Mouse (Mus musculus) thymus, postnatal 14 days (tissue): ENCODE results near the gene Ubl3.

Experiments used
- DNase-seq: peaks from one replicate; pipeline ENCODE4 v3.0.0; 2021

Ubl3 gene

DNA sequence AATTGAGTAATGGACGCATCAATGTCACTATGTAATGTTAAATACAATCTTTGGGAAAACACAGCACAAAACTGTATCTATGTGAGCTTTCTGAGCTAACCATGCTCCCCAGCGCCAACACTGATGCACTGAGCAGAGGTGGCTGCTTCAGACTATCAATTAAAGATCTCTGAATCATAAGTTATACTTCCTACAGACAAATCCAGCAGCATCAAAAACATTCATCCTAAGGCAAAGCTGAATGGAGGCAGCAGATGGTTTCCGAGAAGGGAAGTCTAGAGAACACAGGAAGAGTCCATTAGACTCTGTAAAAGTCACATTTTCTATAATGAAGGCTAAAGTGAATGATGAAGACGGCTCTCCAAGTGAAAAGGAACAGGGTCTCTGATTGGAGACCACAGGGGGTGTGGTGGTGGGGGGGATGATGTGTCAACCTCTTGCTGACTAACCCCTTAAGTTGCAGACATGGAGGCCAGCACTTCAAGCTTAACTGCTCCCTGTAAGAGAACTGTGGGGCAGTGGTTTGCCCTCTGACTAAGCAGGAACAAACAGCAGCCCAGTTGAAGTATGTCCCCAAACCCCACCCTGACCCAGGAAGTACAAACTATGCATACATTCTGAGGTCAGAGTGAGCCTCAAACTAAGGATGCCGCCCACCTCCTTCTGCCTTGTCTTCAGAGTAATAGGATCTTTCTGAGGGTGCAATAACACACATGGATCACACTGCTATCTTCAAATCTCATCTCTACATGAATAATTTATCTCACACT is 29.2 kb downstream of the Ubl3 start:
- no peak for DNase-seq

DNA sequence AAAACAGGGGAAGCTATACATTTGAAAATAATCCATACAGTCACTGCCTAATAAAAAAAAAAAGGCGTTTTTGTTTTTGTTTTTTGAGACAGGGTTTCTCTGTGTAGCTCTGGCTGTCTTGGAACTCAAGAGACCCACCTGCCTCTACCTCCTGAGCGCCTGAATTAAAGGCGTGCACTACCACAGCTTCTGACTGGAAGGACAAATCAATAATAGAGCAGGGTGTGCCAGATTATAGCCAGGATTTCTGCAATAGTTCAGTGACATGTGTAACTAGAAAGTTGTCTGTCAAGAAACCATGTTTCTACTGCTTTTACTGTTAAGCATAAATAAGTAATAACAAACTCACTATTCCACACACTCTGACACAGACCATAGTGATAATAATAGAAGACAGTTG is 30.2 kb downstream of the Ubl3 start:
- DNase-seq, result no peak

DNA sequence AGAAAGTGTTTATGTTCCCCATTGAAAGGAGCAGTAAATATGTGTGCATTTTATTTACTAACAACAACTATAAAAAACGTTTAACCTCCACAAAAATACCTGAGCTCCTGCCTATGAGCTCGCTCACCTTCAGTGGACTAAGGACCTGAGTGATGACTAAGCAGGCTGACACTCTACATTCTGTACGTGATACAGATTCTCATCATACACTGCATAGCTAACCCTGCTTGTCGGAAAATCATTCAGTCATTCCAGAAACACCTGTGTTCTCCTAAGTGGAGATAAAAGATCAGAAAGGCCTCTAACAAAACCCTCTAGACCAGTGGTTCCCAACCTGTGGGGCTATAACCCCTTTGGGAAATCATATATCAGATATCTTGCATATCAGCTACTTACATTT is 35.1 kb downstream of the Ubl3 start:
- DNase-seq, result no peak

DNA sequence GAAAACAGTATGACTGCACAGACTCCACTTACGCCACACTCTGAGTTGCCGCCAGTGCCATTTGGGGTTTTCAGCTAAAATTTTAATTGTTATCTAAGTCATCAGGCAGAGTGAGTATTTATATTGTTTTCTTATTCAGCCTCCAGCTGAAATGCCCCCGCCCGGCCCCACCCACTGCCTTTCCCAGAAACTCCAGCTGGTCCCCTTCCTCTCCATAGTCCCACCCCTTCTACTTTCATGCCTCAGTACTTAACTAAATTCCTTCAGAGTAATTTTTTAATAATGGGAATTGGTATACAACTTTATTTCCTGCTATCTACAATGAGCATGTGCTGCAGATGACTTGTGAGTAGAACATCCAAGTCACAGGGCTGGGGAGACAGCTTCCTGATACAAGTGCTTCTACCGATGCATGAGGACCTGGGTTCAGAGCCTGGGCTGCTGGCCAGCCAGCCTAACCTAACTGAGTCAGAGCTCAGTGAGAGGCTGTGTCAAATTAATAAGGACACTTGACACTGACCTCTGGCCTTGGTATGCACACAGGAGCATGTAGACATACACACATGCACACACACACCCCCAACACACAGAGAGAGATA is 40.4 kb downstream of the Ubl3 start:
- DNase-seq, result no peak

DNA sequence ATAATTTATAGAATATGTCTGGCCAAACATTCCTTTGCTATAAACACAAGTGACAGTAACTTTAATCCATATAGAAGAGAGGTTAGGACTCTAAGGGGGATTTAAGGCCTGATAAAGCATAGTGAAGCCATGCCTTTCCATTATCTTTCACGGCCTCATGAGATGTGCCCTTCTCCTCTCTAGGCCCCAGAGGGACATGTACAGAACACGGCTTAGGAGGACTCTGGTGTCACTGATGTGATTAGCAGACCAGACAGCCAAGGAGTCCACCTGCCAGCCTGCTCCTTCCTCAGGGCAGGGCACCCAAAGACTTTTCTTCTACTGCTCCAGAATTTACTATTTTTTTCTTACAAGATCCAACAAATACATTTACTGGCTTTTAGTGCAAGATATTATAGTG is 42.3 kb downstream of the Ubl3 start:
- DNase-seq, result no peak

DNA sequence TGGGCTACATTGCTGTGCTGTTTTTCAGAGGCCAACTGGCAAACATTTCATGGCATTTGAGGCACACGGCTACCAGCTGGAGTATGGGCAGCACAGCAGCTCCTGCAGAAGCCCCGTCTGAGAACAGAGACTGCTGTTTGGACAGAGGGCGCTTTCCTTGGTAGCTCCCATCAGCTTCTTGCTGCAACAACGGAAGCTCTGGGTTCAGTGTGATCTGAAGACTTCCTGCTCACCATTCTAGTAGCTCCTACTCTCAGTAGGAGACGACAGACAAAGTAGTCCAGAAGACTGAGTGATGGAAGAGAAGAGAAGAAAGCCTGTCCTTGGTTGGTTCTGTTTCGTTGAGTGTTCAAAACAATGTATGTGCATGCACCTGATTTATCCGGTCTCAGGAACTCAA is 42.9 kb downstream of the Ubl3 start:
- peak; percentile 19 for DNase-seq

DNA sequence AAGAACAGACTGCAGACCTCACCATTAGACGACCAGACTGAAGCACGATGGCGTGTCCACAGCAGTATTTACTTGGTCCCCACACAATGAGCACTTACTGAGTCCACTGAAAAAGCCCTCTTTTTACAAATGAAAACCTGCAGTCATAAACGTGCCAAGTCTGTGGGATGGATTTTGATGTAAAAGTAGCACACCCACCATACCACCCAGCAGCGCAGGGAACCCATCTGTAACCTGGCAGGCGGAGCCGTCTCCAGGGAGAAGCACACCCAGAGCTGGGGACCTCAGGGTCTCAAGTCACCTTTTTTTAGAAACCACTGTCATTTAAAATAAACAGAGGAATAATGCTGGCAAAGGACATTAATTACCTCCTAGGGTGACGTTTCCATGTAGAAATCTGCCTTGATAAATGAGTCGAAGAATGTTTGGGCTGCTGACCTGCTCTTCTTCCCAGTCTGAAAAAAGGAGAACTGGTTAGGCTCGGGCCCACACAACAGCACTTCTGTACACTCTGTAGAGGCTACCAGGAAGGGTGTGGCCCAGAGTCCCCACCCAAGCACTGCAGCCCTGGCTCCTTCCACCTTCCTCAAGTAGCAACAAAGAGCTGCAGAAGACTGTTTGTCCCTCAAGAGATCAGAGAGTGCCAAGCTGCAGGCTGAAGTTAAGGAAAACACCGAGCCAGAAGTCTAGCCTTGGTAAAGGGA is 43.5 kb downstream of the Ubl3 start:
- DNase-seq, result no peak

DNA sequence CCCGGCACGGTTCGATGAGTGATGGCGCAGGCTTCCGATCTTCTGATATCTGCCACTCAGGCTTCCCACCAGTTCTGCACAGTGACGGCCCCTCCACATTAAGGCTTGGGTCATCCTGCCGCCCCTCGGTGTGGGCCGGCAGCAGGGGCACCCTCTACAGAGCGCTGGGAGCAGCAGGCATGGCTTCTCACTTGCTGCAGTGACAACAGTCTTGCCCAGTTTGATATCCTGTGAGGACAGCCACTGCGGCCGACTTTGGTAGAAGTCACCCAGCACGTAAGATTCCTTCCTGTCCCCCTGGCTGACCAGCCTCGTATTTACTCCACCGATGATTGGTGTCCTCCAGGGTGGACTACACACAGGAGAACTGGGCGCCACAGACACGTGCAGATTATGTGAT is 47.2 kb downstream of the Ubl3 start:
- DNase-seq, result no peak

DNA sequence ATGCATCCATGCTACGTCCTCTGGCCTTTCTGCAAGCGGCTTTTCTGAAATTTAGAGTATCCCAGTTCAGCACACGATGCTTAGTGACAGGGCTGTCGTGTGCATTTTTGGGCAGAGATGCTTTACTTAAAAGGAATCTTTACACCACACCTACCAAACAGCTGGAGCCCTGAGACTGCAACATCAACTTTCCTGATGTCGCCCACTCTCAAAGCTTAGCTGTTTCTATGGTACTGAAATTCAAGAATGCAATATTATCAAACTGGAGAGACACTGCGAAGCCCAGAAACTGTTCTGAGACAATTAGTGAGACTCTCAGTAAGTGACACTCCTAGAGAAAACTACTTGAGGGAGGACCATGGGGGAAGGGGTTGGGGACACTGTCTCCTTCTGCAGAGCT is 50.4 kb downstream of the Ubl3 start:
- DNase-seq, result no peak

DNA sequence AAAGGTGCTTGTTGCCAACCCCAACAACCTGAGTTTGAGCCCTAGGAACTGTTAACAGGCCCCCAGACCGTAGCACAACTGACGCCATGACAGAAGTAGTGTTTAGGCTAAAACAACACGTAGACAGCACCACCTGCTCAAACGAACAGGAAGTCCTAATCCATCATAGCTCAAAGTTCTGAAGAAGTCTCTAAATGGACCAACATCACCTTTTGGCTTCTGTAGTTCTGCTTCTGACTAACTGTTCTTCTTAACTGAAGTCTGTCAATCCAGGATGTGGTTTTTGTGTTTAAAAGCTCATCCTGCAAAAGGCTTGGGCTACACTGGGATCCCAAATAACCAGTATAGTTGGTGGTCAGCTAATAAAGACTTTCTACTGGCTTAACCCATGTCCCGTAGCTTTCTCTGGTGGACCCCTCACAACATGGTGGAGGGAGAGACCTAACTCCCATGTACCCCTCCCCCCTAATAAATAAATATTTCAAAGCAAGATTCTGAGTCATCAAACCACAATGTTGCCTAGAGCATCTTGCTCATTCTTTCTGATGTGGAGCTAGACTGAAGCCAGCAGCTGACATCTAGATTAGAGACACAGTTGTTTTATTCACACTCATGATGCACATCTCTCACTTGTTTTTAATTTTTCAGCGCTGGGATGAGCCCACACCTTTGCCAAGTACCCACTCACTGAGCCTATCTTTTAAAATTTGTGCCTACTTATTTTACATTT is 51.2 kb downstream of the Ubl3 start:
- DNase-seq, result no peak

DNA sequence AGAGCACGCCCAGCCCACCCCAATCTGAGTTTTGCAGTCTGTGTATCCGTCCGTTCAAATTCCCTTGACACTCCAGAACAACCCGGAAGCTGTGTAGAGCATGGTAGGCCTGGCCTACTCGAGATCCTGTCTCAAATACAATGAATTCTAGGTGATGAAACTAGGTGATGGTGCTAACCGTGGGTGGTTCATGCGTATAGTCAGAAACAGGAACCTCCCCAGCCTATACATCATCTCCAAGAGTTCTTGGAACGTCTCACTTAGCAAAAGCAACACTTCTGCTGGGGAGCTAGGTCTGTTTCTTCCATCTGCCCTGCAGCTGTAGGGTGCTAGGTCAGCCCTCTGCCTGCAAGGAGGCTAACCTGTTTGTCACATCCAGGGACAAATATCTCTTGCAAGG is 52.1 kb downstream of the Ubl3 start:
- DNase-seq, result no peak

DNA sequence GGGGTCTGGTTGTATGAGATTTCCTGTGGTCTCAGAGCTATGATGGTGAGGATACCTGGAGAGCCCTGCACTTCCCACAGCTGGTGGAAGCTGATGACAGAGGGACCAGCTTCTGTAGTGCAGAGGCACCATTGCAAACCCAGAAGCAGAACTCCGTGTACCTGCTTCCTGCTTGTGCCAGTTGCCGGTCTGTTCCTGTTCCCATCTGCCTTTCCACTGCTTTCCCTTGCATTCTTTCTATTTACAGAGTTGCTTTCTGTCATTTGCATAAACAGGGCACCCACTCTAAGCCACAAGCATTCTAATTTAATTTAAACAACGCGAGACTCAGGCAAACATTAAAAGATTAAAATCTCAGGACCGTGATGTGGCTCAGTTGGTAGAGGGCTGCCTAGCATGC is 53.0 kb downstream of the Ubl3 start:
- DNase-seq, result no peak

DNA sequence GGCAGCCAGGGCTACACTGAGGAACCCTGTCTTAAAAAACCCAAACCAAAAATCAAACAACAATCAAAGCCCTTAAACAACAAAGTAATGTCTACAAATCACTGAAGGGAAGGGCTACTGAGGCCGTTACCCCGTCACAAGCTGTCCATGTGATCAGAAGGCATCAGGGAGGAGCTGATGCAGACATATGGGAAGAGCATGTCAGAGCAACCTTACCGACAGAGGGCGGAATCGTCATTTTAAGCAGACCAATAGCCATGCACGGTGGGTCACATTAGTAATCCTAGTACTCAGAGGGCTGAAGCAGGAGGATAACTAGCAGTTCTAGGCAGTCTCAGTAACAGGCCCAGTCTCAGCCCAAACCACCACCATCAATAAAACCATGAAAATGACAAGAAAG is 56.6 kb downstream of the Ubl3 start:
- DNase-seq, result no peak

DNA sequence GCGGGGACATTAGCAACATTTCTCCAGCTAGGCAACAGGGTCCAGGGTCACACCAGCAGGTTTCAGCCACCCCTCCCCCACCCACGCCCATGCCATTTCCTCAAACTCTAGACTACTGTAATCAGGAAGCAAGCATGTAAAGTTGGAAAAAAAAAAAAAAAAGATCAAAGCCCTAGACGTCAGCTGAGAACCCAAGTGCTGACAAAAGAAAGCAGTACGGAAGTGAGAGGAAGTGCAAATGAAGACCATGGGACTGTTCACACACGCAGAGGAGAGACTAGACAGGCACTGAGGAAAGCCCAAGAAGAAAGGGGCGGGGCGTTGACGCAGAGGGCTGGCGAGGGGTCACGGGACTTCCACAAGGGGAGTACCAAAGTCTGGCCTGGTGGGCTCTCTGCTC is 57.4 kb downstream of the Ubl3 start:
- peak; percentile 74 for DNase-seq

DNA sequence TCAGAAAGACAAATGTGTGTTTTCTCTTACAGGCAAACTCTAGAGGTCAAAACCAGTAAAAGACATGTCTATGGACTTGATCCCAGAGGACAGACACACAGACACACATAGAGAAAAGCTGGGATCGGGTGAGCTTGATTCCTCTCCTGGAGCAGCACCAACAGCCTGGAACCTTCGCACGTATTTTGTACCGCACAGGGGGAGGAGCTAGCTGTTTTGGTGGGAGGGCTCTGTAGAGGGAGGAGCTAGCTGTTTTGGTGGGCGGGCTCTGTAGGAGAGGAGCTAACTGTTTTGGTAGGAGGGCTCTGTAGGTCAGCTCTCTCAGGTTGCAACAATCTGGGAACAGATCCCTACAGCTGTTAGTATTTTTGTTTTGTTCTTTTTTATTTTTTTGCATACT is 58.3 kb downstream of the Ubl3 start:
- DNase-seq, result peak; percentile 16

DNA sequence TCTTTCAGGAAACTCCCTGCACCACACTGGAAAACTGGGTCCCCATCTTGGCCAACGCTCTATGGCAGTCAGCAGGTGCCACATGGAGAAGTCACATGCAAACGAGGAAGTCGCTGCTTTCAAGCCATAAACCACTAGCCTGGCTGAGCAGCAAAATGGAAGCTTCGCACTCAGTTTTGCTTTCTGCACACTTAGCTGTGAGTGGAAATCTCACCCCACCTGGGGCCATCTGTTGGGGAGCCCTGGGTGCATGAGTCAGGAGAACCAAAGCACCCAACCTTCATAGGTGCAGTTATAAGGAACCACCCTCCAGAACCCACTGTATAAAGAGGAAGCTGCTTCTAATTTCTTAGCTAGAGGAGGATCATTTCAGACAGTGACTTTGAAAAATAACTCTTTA is 59.6 kb downstream of the Ubl3 start:
- no peak for DNase-seq

DNA sequence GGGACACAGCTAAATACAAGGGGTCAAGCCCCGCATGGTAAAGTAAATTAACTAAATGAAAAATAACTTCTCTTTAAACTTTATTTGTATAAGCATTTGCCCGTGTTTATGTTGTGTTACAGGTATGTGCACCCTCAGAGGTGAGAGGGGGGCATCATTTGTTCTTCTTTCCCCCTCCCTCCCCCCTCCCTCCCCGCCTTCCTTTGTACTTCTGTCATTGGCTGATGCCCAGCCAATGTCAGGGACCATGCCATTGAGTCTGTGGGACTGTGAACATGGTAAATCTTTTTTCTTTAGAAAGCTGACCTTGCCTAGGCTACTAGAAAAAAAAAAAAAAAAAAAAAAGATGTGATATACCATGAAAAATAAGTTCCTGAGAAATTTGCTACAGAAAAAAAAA is 62.2 kb downstream of the Ubl3 start:
- no peak for DNase-seq

DNA sequence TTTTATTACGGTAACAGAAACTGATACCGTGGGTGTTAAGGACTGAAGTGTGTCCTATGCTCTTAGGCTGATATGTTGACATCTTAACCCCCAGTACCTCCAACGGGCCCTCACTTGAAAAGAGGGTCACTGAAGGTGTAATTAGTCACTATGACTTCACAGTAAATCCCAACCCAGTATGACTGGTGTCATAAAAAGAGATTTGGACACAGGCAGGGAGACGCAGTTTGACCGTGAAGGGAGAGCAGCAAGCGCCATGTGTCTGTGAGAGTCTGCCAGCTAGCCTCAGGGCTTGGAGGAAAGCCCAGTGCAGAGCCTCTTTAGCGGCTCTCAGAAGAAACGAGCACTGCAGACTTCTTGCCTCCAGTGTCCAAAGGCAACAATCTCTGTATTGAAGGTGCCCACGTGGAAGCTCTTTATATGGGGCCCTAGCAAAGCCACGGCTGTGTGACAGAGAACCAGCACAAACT is 62.8 kb downstream of the Ubl3 start:
- DNase-seq, result no peak

DNA sequence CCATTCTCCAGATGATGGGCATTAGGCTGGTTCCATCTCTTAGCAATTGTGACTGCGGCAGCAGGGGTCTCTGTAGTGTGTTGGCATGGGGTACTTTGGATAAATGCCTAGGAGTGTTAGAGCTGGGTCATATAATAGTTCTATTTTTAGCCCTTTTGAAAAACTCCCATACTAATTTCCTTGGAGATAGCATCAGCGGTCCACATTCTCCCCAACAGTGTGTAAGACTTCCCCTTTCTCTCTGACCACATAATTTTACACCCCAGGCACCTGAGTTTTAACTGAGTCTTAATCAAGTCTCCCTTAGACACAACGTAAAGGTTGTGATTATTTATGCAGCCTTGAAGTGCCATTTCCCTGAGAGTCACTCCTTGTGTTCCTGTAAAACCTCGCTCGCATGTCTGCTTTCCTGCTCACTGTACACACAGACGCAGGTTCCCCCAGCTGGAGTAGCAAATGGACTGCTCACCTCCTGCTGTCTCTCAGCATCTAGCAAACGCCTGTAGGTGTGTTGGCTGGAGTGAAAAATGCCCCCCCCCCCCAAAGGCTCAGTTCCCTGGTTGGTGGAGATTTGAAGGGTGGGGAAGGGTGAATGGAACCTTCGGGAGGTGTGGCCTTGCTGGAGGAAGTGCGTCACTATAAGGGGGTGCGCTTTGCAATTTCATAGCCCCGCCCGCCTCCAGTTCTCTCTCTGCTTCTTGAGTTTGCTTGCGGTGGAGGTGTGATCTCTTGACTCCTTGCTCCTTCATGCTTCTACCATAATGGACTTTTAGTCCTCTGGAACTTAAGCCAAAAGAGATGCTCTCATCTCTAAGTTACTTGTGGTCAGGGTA is 63.5 kb downstream of the Ubl3 start:
- no peak for DNase-seq

DNA sequence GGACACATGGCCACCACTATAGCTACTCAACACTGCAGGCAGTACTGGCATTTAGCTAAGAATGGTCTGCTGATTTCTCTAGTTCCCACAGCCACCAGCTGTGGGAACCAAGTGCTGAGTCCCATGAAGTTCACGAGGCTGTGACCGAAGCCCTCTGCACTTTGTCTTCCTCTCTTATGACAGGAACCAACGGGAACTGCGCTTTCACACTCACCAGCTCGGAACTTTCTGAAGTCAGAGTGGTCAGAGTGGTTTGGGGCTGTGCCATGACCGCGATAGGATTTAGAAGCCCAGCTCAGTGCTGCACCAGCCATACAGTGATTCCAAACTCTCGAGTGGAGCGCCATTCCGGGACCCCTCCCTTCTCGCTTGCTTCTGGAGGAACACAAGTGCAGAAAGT is 66.4 kb downstream of the Ubl3 start:
- no peak for DNase-seq

DNA sequence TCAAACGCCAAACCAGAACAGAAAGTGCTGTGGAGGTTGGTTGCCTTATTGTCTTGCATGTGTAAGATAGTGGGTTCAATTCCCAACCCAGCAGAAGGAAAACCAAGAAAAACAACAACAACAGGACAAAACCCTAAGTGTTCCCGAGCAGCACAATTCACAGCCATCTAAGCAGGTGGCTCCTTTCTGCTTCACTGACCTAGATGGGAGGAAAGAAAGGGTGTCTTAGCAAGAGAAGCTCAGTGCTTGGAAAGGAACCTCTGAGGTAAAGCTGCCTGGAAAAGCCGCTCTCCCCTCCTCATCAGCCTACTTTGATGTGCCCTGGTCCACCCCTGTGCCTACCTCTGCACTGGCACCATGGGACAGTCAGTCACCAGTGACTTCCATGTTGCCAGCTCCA is 70.8 kb downstream of the Ubl3 start:
- no peak for DNase-seq

DNA sequence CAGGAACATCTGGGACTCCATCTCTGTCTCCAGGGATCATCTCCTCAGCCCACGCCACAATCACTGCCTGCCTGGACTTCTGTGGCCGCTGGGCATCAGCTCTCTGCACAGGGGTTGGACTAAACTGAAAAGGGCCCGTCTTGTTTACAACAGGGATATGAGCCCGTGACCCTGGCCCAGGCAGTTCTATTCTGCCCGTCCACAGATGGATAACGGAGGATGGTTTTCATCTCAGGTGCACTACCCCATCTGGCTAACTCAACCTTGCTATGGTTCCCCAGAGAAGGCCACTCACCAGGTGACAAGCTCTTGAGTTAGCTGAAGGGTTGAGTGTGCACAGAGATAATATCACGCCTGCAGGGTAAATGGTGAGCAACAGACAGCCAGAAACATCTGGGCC is 78.2 kb downstream of the Ubl3 start:
- no peak for DNase-seq
